Mouse (Mus musculus) liver, embryonic 14.5 days (tissue): ENCODE measurements around the gene Rbms3.

ENCODE experiments used
- CTCF ChIP-seq: IDR thresholded peaks from 2 replicates; pipeline ENCODE4 v1.5.1; 2016; ENCODE audit warnings: antibody characterized with exemption, low read depth, control low read depth
- EP300 ChIP-seq: IDR thresholded peaks from 2 replicates; pipeline ENCODE4 v1.6.1; 2016; ENCODE audit warnings: antibody characterized with exemption, low read depth

GRCm38 (mm10) chr9:116631816-116632215 is 997.9 kb downstream of the Rbms3 start:
- TF ChIP-seq CTCF (no peak), EP300 (no peak)
